Mouse (Mus musculus) B cell, adult 2 months (primary cell): Measurements from ENCODE around the gene Nrxn3.

Experiments
- DNase-seq, 2 experiments: peaks; one replicate each; pipeline ENCODE4 v3.0.0; 2022

Gene Nrxn3

DNA sequence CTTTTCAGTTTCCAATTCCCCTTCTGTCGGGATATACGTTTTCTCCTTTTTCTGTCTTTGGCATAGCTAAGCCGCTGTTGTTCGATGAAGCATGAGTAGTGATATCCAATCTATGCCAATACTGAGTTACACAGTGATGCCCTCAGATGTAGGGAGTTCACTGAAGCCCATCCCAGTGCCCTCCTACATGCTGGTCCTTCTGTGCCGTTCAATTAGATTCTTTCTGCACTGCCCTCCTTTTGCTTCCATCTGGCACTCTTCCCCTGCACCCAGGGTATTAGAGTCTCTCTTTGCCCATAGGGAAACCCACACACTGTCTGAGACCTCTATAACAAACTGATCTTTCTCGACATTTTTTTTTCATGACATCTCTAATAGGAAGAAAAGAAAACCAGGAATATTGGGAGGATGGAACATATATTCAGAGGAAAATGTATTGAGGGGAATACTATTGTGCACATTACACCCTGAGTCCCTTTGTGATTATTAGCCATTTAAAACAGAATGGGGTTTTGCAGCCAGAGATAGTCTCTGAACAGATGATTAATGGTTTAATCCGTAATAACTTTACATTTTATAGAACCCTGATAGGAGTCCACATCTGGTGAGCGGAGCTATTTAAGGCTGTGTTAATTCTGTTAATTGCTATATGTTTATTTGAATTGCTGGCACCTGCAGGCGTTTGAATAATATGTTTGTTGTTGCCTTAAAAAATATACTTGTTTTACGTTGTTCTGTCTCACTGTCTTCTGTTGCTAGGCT lies 476.3 kb downstream of the Nrxn3 start:
- DNase-seq, result no peak

- DNase-seq, result no peak
These were observed 488.9 kb downstream of the Nrxn3 start for GRCm38 (mm10) chr12:89211608-89212007.

- DNase-seq, result no peak
These were observed 517.1 kb downstream of the Nrxn3 start for GRCm38 (mm10) chr12:89239826-89240225.

GRCm38 (mm10) chr12:89241554-89241953 lies 518.9 kb downstream of the Nrxn3 start:
- DNase-seq, result no peak

GRCm38 (mm10) chr12:89242476-89242875 lies 519.8 kb downstream of the Nrxn3 start:
- no peak for DNase-seq

DNA sequence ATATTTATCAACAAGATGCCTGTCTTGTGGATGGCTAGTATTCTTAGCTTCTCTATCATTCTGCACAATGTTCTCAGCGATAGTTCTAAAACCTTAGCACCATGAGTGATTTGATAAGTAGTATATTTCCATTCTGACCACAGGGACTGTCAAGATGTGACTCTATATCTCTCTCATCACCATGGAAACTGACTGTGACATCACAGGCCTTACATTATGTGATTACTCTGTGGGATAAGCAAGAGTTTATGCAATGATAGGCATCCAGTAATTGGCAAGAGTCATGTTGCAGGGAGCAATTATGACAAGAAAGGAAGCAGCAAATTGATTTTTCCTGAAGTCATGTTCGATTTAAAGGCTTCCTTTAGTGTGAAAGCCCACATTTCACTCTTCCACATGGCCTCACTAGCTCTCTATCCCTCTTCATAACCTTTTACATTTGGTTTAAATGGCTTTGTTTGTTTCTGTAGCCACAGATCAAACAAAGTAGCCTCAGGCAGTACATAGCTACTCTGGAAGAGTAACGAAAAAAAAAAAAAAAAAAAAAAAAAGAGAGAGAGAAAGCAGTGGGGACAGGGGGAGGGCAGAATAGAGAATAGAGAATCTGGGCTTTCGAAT lies 532.7 kb downstream of the Nrxn3 start:
- DNase-seq, result no peak

DNA sequence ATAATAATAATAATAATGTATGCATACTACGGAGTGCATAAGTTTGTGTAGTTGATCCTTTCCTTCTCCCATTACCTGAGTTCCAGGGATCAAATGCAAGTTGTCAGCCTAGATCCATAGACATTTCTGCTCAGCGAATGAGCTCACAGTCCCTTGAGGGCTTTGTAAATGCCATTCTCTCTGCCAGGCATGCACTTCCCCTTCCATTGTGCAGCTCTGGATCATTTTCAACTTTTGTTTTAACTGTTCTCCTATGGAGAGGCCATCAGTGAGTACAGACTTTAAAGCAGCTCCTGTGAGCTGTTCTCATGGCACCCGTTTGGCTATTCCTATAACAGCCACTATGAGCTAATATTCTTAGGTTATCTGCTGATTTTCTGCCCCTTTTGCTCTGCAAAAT lies 536.2 kb downstream of the Nrxn3 start:
- DNase-seq, result no peak

DNA sequence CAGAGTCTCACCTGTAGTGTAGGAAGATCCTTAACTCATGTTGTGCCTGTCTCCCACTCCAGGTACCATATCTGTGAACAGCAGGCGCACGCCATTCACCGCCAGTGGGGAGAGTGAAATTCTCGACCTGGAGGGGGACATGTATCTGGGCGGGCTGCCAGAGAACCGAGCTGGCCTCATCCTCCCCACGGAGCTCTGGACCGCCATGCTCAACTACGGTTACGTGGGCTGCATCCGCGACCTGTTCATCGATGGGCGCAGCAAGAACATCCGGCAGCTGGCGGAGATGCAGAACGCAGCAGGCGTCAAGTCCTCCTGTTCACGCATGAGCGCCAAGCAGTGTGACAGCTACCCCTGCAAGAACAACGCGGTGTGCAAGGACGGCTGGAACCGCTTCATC lies 537.4 kb downstream of the Nrxn3 start:
- no peak for DNase-seq

- no peak for DNase-seq
These were observed 539.6 kb downstream of the Nrxn3 start for GRCm38 (mm10) chr12:89262261-89262660.

DNA sequence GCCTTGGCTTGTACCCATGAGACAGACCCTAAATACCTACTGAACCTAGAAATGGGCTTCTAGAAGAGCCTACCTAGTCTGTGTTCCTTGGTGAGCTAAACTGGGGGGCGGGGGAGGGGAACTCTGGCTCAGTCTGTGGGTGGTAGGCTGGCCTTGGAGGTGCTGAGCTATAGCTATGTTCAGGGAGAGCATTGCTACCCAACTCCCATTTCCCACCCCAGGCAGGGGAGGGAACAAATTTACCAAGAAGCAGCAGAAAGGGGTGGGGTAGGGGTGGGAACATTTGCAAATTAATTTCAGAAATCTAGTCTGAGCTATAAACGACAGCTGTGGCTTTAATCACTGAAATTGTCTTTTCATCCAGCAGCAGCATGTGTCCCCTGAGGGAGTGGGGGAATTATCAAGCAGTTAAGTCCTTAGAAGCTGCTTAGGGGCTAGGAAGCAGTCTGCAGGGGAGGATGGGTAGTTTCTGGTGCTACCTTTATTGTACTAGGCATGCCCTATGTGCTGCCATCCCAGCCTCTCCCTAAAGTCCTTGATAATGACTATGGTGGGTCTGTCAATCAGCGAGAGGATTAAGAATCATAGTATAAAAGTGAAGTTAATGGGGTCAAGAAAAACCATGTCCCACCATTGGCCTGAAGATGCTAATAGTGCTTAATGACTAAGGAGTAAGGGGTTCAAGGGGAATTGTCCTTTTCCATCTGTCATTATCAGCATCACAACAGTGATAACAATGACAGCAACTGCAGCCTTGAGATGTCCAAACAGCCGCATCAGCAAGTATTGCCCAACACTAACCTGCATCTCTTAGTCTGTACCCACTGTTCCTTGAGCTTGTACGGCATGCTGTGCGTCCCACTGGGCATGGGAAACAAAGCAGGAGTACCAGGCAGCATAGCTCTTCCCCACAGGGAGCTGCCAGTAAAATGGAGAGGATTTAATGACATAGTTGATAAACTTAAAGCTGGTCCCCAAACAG lies 560.0 kb downstream of the Nrxn3 start:
- DNase-seq, result no peak

DNA sequence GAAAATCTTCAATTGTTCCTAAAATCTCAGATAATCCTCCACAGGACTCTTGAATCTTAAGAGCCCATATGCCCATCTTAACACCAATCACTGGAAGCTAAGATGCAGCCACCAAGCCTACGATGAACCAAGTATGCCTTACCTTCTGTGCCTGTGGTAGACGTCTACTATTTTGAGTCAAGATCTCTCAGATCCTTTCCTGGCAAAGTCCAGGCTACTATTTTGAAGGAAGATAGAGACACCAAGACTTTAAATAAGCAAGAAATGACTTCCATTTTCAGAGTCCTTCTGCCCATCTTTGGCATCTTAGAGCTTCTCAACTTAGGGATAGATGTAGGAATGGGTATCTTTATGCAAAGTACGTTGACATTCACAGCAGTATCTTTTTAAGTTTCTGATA lies 561.7 kb downstream of the Nrxn3 start:
- no peak for DNase-seq

- no peak for DNase-seq
These were observed 564.4 kb downstream of the Nrxn3 start for GRCm38 (mm10) chr12:89287037-89287436.

GRCm38 (mm10) chr12:89289589-89290274 lies 567.1 kb downstream of the Nrxn3 start:
- no peak for DNase-seq

- DNase-seq, result no peak
These were observed 568.3 kb downstream of the Nrxn3 start for GRCm38 (mm10) chr12:89290736-89291574.

DNA sequence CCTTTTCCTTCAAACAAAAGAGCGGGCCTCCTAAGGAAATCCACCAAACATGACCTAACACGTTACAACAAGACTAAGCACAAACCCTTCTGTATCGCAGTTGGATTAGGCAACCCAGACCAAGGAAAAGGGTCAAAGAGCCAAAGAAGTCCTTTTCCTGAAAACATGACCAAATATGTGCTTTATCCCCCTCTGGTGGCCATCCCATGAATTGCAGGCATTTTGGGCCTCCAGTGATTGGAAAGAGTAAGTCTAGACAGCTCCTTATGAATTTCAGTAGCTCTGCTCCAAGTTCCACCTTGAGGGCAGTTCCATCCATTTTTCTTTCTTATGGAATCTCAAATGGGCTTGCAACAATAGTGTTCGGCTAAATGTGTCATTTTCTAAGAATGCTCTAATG lies 579.3 kb downstream of the Nrxn3 start:
- DNase-seq, result peak in 1 of 2 experiments; percentile 17

- DNase-seq, result no peak
These were observed 587.5 kb downstream of the Nrxn3 start for GRCm38 (mm10) chr12:89310200-89310599.

- DNase-seq, result no peak
These were observed 589.9 kb downstream of the Nrxn3 start for GRCm38 (mm10) chr12:89312586-89312985.

DNA sequence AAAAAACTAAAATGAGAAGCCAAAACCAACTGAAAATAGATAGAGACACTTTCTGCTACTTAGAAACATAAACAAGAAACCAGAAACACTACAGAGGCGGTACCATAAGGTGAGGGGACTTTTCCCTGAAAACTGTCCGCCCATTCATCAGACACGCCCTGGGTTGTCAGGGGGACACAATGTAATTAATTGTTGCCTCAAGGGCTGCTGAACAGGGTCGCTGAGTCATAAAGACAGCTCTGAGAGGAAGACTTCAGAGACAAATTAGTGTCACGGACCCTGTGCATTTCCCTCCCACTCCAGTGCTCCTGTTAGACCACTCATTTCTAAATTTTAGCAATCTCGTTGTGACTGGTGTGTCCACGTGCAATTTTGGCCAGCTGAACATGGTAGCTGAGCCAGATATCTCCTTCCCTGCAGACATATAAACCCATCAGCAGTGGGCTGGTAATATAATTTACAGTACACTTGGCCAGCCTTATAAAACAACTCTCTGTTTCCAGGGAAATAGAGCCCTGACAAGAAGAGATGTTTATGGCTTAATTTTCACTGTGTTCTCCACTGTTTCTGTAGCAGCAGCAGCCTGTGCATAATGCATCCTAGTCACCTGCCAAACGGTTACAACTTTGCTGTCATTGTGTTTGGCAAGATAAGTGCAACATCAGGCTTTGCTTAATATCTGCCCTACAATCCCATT lies 603.3 kb downstream of the Nrxn3 start:
- DNase-seq, result no peak

GRCm38 (mm10) chr12:89331474-89332263 lies 609.0 kb downstream of the Nrxn3 start:
- DNase-seq, result no peak

DNA sequence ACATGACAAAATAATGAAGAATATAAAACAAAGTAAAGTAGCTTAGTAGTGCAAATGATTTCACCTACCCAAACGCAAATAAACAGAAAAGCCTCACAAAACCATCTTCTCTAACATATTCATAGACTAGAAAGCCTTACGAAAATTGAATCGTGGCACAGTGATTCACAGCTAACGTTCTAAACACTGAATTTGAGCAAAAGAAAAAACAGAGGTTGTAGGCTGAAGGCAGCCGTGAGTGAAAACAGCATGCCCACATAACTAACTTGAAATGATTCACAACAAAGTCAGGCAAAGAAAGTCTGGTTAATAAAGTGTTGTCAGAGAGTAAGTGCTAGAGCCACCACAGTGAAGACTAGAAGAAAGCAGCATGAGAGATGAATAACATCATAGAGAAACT lies 610.8 kb downstream of the Nrxn3 start:
- no peak for DNase-seq
